Mouse (Mus musculus) left cerebral cortex, adult 8-10 months (tissue): ENCODE results near the gene 4930486L24Rik. TPM values are rescaled to one million over a fixed set of nuclear protein-coding genes. Genes with fewer than 3 reads are reported as not detected.
"Not testable (repeated sequence)": the region's sequence is repeated elsewhere in the genome, so short reads cannot be mapped to it uniquely, and the experiment has no call there.

Source experiments
- DNase-seq, 2 experiments: peaks; one replicate each; pipeline ENCODE4 v3.0.0; 2022; ENCODE audit warnings: low spot score in 2 of 2
- total RNA-seq, 4 experiments: library from RNA; stranded (reverse); gene quantifications; 2 replicates each; pipeline ENCODE4 v1.2.4; 2022

Gene 4930486L24Rik
- not detected for total RNA-seq

DNA sequence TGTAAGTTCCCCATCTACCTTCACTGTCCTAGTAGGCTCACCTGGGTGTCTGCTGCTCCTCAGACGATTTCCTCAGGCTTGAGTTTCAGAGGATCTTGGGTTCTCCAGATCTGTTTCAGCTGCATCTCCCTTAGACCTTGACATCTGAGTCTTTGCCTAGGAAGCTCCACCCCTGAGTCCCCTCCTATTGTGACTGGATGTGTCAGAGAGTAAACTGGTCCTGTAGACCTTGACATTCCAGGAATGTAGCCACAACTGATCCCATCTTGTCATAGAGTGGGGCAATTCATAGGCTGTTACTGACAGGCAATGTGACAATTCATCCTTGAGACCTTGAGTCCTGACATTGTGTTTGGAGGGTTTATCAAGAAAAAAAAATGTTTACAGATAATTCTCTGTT, at the start of gene 4930486L24Rik:
TSS of gene 4930486L24Rik (minus strand) at position 195 of the 400 bp plus-strand sequence.
- no peak for DNase-seq

DNA sequence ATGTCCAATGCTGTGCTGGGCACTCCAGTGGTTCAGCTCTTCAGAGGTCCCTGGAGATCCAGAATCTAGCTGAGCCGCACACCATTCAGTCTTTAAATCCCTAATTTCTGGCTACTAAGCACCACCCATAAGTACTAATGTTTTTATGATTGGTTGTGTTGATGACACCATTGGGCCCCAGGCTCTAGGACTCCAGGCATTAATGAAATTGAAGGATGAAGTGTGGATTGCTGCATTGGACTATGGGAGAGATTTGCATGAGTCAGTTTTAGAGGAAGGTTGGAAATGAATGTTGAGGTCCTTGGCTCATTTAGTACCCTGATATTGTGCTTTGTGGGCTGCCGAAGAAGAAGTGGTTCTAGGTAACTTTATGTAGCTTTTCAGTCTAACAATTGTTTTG, 40.5 kb upstream of the 4930486L24Rik start, which contains the start of gene Tpbpb:
TSS of gene Tpbpb (minus strand) at position 101 of the 400 bp plus-strand sequence.
- not testable (repeated sequence) for DNase-seq

DNA sequence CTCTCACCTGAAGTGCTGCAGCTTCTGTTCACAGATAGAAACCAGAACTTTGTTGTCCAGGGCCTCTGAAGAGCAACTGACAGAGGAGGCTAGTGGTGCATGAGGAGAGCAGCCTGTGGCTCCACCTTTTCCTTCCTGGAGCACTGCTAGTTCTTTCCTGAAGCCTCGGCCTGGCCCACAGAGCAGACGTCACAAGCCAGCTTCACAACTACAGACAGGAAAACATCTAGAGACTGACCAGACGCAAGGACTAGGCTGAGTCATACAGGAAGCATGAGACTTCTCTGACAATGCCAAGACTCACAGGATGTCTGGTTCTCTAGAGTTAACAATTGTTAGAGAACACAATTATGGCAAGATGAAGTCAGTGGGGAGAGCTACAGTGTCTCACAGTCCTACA, 33.1 kb upstream of the 4930486L24Rik start, which contains the start of gene Ctla2b:
TSS of gene Ctla2b (minus strand) at position 120 of the 400 bp plus-strand sequence.
- no peak for DNase-seq

DNA sequence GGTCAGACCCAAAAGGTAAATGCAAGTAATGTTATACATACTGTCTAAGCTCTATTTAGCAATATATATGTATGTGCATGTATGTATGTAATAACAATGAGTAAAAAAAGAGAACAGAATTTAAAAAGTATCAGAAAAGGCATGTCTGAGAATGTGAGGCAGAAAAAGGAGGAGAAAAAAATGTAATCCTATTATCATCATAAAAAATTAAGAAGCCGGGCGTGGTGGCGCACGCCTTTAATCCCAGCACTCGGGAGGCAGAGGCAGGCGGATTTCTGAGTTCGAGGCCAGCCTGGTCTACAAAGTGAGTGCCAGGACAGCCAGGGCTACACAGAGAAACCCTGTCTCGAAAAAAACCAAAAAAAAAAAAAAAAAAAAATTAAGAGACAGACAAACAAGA, 32.5 kb upstream of the 4930486L24Rik start, which contains the start of gene Gm49392:
TSS of gene Gm49392 (minus strand) at position 101 of the 400 bp plus-strand sequence.
- DNase-seq: not testable (repeated sequence)

DNA sequence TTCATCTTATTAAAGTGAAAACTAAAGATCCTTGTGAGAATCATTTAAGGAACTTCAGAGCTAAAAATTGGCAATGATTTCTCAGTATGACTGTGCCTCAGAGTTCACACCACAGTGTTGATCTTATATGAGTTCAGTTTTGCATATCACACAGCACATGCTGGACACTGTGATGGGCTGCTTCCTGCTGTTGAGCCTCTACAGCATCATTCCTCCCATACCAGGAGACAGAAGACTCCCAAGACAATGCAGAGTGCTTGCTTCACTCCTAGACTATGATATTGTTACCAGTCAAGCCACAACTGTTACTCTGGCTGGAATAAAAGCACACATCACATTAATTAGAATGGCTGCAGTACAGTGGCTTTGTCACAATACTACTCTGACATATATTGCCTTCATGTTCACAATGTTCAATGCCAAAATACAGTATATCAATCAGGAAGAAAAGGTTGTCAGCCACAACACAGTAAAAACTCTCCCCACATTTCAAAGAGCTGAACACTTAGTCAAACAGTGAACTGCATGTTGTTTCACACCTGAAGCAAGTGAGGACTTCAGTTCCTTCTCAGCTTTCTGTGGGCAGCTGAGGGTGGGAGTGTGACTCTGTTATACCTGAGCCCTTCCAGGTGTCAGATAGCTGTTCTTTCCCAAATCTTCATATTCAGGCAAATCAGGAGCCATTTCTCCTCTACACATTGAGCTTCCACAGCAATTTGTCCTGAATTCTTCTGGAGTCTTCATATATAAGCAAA, 31.3 kb upstream of the 4930486L24Rik start:
- no peak for DNase-seq

DNA sequence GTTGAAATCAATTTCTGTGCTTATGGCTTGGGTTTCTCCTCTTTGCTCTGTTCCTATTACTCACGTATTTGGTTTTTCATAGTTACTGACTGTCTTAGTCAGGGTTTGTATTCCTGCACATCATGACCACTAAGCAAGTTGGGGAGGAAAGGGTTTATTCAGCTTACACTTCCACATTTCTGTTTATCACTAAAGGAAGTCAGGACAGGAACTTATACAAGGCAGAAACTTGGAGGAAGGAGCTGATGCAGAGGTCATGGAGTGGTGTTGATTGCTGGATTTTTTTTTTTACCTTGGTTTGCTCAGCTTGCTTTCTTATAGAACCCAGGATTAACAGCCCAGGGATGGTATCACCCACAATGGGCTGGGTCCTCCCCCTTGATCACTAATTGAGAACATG, 28.0 kb upstream of the 4930486L24Rik start:
- no peak for DNase-seq

DNA sequence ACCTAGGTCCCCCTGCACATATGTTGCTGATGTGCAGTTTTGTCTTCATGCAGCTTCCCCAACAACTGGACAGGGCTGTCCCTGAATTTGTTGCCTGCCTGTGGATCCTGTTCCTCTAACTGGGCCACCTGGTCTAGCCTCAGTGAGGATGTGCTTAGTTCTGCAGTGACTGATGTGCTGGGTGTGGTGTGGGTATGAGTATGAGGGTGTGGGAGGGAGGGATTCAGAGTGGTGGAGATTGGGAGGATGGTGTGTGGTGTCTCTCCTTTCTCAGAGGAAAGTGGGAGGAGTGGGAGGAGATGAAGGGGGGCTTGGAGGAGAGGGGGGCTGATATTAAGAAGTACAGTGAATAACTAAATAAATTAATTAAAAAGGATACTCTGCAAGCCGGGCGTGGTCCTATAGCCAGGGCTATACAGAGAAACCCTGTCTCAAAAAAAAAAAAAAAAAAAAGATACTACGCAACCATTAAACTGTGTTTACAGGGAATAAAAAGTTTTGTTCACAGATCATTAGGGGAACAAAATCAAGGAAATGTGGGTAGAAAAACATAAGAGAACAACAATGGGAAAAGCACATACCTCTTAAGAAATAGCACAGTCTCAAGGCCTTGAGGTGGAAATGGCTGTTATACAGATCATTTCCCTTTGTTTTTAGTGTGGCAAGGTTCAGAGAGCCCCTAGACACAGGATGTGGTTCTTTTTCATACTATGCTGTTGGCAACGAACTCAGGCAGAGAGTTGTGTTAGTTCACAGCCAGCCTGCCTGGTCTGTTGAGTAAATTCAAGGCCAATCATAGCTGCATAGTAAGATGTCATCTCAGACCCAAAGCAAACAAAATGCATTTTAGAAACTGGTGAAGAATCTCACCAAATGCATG, 15.8 kb downstream of the 4930486L24Rik start:
- DNase-seq: no peak

DNA sequence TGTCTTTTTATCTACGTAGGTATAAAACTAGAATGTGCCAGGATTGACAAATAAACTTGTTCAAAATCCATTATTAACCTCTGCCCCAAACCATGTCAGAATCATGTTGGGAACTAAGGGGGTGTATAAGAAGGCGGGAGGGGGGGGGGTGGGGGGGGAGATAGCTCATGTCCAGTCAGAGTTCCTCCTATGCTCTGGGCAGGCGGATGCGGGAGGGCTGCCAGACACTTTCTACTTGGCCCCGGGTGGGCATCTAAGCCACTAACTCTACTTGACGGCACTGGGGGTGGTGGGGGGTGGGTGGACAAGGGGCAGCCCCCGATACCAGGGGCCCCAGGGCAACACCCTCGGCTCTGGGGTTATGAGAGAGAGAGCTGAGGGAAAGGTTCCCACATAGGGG, 21.1 kb downstream of the 4930486L24Rik start:
- DNase-seq: no peak

DNA sequence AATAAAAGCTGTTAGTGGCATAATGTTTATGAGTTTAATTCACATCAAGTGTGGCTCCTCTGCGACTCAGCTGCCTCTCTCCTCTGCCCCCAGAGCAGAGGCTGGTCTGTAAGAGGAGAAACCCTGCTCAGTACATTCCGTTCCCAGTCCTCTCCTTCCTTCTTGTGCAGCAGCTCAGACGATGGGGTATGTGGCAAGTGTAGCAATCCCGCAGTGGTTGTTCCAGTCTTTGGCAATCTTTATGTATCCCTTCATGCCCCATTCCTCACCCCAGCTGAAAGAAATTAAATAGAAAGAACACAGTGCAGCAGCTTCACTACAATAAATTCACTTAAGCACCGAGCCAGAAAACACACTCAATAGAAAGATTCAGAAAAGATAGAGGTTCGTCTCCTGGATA, 21.6 kb downstream of the 4930486L24Rik start:
- DNase-seq: no peak

DNA sequence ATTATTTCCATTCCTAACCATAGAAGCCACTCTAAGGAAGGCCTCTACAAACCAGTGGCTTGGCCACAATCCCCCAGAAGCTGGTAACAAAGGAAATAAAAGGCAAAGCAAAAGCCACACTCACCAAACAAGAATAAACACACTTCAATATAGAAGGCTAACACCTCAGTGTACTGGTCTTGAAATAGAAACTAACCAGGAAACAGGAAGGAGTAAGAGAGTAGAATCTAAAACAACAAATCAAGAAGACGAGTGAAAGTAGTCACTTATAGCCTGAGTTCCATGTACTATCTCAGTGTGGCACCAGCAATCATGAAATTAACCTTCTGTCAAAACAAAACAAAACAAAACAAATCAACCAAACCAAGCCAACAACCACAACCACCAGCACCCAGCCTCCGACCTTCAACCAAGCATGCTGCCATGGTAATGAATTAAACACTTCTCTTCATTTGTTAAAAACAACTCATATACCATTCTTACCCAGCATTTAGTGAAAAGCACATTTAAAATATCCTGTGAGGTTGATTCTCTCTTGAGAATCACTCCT, 24.8 kb downstream of the 4930486L24Rik start:
- no peak for DNase-seq

DNA sequence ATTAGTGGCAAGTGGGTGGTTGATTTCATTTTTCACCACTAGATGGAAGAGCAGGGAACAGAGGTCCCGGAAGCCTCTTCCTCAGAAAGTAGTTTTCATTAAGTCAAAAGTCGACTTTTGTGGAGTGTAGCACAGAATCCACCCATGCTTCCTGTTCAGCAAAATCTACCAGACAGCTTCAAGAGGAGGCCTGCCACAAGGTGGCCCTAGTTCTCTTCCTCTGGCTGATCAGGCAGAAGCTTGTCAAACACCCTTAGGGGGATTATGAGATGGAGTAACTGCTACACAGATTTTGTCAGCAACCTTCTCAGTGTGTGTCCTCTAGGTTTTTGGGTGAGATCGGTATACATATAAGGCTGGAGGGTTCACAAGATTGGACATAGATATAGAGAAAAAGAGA, 38.2 kb downstream of the 4930486L24Rik start:
- no peak for DNase-seq

DNA sequence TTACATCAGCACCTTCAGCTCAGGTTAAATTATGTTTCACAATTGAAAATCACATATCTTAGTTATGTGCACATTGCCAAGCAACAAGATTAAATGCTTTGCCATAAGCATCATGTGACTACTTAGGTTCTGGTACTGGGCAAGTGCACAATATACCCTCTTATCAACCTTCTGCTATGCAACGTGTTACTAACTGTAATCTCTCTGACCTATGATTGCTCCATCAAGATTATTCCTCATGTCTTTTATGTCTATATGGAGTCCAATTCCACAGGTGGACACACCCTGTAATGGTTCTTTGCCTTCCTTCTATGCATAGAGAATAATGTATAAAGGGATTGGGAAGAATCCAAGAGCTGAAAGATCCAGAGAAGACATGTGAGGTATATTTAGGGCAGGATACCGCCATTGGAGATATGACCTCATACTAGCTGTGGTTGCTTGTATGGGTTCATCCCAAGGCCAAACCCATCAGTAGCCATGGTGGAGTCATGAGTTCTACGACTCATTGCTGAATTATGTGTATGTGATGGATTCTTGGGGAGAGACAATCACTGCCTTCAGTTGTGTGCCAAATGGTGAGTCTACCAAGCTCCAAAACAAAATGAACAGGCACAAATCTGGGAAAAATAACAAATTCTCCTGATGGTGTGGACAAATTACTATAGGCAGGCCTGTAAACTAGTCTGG, 43.6 kb downstream of the 4930486L24Rik start:
- DNase-seq: no peak

DNA sequence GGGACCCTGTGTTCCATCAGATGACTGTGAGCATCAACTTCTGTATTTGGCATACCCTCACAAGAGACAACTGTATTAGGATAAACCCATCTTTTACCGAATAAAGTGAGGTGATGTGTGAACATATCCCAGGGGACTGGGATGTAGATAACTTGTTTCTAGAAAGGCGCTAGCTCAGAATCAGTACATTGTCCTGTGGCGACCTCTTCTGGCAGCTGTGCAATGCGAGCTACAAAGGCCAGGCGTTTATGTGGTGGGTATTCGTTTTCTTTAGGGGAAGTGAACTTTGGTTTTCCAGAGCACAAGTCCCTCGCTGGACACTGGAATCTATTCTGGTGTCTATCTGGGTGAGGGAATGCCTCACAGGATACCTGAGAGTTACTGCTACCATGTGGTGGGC, 44.8 kb downstream of the 4930486L24Rik start:
- DNase-seq: peak in 1 of 2 experiments; percentile 12

DNA sequence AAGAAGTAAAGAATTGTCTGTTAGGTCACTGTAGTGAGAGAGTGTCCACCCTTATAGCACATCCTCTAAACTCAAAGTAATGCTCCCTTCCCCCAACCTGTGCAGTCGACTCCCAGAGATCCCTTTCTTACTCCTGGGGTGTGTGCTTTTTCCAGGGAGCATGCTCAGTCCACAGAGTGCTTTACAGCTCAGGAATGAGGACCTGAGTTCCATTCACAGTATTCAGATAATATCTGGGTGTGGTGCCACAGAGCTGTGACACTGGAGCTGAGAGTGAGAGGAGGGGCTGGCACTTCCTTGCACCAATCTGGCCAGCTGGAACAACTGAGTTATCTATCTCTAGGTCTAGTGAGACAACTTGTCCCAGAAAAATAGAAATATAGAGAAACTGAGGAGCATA, 50.6 kb downstream of the 4930486L24Rik start:
- DNase-seq: no peak

DNA sequence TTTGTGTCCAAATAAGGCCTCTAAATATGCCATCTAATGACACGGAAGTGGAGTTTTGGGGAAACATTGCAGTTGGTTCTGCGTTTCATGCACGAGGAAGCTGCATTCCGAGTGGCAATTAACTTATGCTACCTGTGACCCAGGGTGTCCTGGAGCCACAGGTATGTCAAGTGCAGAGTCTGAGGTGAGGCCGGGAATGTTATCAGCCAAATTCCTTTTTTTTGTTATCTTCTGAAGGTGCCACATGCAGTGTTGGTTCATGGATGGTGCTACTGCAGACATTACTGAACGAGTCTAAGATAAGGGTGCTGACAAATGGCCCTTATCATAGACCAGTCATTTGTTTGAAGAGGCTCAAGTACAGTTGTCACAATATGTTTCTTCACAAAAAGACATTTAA, 51.5 kb downstream of the 4930486L24Rik start:
- DNase-seq: no peak

DNA sequence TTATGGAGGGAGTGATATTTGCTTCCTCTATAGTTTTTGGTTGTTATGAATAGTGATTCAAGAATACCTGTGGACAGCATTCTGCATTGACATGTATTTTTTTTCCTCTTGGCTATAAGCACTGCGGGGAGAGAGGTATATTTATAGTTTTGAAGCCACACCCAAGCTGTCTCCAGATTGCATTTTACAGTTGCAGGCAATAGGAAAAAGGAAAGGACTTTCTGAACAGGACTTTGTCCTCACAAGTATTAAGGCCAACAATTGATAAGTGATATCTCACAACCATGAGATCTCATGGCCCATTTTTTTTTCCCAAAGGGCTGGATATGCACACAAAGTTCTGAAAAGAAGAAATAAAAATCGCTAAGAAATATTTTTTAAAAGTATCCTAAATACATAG, 54.6 kb downstream of the 4930486L24Rik start:
- DNase-seq: no peak

DNA sequence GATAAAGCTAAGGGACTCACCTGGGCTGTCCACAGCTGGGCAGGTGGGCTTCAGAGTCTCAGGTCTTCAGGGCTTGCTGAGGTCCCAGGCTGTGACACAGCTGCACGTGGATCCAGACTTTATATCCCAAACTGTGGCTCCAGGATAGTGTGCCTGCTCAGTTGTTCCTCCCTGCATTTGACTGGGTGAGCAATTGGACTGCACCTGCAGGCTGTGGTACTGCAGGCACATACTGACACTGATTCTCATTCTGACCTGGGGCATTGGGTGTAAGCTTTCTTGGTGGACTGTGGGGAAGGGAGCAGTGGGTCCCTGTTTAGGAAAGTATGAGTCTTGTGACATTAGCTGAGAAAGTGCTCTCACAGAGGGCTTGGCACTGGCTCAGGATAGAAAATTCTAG, 61.5 kb downstream of the 4930486L24Rik start, which contains the start of gene Ctsll3:
TSS of gene Ctsll3 (minus strand) at position 101 of the 400 bp plus-strand sequence.
- DNase-seq: no peak
